Mouse (Mus musculus) gastrocnemius, postnatal 36 days (tissue): ENCODE measurements at regions not wholly inside any gene's neighbourhood (a gene's known extent, or its start where the extent isn't known, plus 50 kb on each side); places are given as distances from the start of the nearest gene placed in this dataset.

Experiments used
- DNase-seq, 2 experiments: peaks; one replicate each; pipeline ENCODE4 v3.0.0; 2022
- intact Hi-C: fragments of 180-260 bp; cut with DNase I; formaldehyde crosslinking; loops from one replicate; pipeline ENCODE4 v1.15.1; 2025

DNA sequence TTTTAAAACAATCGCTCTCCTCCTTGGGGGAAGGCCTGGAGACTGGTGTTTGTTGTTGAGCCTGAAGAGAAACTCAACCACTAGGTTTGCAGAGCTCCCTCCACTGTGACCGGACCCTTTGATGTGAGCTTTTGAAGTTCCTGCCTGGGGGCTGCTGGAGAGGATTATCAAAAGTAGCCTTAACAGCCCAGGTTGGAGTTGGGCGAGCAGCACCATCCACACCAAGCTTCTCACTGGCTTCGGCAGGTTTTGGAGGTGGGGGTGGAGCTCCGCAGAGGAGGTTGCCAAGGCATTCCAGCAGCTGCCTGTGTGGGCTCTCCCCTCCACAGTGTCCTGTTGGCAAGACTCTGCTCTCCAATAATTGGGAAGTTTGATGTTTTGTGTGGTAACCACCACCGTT lies 364.5 kb downstream of the Etnk1 start:
- DNase-seq, result no peak
- intact Hi-C loops, result no loop called here

DNA sequence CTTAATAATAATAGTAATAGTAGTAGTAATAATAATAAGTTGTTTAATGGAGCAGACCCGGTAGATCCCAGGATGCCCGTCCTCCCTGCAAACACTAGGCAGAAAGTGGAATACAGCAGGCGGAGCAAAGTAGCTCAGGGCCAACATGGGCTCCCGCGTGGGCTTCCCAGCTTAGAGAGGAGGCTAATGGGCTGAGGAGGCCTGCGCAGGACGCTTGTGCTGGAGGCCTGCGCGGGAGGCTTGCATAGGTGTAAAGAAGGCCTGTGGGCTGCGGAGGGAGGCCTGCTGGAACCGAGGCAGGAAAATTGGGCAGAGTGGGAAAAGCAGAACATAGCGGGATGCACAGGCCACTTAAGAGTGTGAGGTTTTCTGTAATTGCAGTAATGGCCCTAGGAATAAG lies 365.4 kb downstream of the Etnk1 start:
- DNase-seq, result no peak
- intact Hi-C loops, result no loop called here

DNA sequence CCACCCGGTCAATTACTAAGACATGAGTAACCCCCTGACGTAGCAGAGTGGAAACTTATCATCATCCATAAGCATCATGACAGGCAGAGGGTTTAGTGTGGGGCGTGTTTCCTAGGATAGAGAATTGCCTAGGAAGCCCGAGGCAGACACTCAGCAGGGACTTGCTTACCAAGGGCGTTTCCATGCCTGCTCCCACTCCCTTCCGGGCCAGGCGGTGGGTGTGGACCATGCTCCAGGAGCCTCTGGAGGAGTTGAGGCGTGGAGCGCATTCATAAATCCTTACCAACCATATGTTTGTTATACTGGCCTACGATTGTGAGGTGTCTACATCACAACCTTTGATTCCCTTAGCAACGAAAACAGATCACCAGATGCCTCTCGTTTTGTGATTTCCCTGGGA lies 368.2 kb downstream of the Etnk1 start:
- intact Hi-C loops, result no loop called here
- DNase-seq, result no peak

DNA sequence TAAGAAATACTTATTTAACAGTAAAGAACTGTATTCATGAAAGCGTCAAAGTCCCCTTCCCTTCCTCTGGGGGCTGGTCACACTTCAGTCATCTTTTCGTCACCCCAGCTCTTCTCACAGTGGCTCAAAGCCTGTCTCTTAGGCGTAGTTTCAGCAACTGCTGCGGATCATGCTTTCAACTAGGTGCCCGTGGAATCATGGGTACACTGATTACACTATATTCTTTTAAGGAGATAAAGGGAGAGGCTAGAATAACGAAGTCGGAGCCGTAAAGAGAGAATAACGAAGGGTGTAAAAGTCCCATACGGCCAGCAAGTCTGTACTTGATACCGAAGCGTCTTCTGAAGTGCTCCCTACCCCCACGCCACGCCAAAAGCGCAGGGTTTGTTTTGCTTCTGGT lies 368.7 kb downstream of the Etnk1 start:
- DNase-seq, result no peak
- intact Hi-C loops, result no loop called here

DNA sequence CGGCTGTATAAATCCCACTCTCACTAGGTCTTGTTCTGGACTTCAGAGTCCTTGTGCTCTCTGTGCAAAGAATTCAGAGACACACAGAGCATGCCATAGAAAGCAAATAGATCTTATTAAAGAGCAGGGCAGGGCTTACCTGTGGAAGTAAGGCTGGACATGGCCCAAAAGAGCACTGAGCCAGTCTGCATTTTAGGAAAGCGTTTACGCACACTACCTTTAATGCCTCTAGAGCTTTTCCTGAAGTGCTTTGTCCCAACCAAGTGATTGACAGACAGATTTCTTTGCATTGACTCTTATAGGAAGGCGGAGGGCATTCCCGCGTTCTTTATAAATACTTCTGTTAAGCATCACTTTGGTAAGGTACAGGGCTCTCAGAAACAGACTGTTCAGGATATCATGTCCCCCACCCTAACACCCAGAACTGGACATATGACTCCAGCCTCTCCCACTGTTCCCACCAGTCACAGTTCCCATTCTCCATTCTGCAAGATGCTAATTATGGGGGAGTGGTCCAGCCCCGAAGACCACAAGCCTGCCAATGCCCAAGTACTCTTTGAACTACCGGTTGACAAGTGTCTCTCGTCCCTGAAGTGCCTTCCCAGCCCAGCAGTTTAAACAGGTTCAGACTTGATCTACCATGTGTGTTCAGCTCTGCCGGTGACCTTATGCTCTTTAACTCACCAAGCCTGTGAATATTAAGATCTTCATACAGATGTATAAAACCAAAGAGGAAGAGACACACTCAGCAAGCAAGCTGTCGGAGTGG lies 369.7 kb downstream of the Etnk1 start:
- intact Hi-C loops, result no loop called here
- DNase-seq, result no peak

DNA sequence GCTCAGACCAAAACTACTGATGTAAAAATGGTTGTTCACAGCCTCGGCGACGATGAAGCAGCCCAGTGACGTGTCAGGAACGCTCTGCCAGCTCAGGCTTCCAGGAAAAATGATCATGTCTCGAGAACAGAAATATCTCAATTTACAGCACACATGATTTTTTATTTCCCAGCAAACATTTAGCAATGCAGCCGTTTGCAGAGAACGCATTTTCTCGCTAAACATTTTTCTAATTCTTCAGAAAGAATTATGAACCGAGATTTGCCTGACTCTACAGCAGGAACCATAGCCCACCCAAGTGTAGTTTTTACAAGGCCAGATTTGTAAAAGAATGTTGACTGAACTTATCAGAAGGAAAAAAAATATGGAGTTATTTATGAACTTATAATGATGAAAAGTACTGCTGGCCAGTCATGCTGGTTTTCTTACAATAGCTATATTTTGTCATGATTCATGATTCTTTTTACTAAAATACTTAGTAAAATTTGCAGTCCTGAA lies 380.4 kb downstream of the Etnk1 start:
- DNase-seq, result no peak
- intact Hi-C loops, result no loop called here

DNA sequence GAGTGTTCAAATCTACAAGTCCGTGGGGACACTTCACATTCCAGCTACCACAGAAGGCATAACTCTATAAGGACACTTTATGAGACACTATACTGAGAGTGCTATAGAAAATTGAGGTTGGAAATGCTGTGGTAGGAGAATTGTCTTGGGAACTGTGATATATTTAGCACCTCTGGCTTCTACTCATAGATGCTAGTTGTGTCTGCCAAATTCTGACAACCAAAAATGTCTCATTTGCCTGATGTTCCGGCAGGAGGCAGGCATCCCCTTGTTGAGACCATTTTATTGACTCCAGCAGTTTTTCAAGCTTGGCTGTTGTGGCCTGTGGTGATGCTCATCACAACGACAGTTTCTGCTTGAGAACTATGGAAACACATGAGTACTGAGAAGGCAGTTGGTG lies 387.9 kb downstream of the Etnk1 start:
- DNase-seq, result no peak
- intact Hi-C loops, result no loop called here

DNA sequence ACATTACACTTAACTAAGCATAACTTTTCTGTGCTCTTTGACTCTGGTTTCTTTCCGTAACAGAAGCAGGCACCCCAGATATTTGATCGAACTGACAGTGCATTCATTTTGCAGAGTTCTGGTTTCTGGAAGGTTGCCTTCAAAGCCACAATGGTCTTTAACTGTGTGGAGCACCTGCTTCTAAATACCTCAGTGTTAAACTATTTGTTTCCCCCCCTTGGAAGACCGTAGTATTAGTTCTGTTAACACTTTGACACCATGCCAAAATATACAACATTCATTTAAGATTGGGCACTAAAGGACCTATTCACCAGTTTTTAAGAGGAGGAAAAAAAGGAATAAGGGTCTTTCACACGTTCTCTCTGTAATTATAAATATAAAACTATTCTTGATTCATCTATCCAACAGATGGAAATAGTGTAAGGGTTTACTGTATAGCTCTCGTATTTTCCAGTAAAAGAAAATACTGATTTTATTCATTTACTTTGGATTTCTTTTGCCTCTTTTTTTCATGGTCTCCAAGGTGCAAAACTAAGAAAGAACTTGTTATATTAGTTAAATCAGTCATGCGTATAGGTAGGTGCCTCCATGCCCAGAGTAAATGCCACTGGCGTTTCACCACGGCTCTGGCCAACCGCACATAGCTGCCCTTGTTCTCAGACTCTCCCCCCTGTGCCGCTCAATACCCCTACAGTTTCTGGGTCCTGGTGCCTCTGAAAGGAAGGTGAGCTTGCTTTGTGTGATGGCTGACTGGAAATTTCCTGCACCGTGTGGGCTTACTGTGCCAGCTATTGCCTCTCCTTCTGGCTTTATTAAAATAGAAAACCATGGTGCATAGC lies 391.2 kb downstream of the Etnk1 start:
- no peak for DNase-seq
- intact Hi-C loops, result no loop called here

DNA sequence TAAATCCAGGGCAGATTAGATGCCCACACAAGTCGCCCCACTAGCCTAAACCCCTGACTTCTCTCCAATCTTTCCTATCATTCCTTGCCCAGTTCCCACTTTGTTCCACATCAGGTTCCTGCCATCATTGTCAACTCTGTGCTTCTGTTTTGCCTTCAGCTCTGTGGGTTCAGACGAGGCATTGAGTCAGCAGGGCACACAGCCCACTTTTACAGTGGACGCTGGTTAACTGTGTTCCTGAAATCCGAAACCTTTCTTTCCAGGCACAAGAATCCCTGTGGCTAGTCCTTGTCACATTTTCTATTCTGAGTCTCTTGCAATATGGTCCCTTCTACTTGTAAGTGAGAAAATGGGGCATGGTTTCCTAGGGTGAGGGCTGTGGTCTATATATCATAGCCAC lies 392.3 kb downstream of the Etnk1 start:
- DNase-seq, result no peak
- intact Hi-C loops, result no loop called here

DNA sequence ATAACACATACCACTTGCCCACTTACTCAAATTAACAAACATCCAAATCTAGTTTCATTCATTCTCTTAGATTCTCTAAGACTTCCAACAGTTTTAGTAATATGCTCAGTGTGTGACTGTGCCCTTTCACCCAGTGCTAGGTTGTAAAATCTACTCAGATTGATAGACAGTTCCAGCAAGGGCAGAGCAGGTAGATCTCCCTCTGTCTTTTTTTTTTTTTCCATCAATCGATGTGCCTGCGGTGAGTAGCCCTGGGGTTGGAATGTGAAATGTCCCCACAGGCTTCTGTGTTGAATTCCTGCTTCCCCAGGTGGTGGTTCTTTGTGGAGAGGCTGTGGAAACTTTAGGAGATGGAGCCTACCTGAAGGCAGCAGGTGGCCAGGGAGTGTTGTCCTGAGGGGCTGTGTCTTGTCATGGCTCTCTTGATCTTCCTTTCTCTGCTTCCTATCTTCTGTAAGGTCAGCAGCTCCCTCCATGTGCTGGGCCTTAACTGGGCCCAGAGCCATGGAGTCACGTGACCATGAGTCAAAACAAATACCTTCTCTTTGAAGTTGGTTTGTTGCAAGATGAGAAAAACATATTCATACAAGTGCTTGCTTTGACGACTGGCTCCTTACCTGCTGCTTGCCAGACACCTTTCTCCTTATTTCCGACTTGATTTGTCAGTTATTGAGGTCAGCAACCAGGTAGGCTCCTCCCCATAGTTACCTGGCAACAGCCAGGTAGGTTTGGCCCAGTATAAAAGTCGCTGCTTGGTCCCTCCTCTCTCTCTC lies 394.5 kb downstream of the Etnk1 start:
- intact Hi-C loops, result no loop called here
- no peak for DNase-seq

DNA sequence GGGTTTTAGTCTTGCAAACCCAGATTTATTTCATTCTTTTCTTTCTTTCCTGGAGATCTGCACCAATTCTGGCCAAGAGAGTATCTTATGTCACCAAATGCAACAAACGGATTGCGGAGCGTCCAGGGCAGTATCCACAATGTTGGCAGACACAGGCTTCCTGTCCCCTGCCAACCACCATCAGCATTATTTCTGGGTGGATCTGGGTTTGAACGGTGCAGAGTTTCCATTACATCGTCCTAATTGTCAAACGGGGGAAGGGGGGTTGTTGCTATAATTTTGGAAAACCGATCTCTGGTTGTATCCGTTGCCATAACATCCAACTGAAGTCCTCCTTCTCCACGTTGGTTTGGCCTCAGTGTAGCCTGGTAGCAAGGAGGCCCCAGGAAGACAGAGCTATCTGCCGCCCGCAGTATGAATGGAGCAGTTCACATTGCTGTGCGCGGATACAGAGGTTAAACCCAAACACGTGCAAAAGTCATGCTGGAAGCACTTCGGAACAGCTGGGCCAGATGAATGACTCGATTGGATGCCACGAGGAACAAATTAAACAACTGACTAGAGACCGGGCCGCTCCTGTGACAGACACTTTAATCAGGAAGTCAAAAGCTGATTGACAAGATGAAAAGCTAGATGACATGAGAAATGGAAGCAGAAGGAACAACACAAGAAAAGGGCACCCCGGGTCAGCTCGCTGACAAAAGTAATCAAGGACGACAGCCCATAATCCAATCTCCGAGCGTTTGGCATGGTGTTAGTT lies 404.5 kb downstream of the Etnk1 start:
- no peak for DNase-seq

DNA sequence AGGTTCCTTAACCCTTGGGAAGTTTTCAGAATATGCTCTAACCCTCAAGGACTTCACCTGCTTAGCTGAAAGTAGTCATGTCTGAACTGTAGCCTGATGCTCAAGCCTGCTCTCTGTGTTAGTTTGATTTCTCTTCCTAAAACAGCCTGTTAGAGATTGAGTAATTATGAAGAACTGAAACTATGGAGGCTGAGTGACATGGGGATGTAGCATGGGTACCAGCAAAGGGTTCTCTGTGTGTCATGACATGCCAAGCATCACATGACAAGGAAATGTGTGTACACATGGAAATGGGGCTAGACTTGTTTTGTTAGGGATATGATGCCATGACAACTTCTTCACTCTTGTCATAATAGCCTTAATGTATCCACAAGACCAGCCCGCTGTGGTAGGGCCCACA lies 412.2 kb downstream of the Etnk1 start:
- no peak for DNase-seq
- intact Hi-C loops, result no loop called here

More for the DNA sequence above, 404.5 kb downstream of the Etnk1 start:
- intact Hi-C loops, result no loop called here

DNA sequence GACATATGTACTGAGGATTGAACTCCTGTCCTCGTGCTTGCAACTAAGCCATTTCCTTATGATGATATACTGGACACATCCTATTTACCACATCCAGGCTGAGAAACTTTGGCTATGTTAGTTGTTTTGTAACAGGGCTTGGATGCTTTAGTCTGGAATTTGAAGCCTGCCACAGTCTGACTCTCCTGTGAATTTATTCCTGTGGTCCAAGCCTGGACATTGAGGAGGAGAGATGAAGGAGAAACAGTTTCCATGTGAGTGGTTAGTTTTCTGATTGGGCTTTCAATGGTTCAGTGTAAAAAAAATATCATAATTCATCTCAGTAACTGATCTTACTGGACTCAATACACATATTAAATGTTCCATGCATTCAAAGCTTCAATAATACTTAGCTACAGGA lies 422.6 kb downstream of the Etnk1 start:
- intact Hi-C loops, result no loop called here
- DNase-seq, result no peak

DNA sequence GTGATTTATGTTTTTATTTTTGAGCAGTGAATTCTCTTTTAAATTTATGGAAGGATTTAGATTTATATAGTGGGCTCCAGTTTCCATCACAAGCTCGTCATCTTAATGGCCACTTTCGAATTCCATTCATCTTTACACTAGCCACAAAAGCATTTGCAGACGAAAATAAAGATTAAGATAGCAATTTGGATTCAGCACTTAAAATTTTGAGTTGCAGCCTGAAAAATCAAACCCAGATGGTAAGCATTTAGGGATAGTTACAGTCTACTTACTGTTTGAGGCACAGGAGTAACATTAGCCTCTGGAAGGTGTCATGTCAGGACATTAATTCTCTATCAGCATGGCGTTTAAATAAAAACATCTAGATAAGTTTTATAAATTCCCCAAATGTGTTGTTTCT lies 423.2 kb downstream of the Etnk1 start:
- intact Hi-C loops, result no loop called here
- DNase-seq, result no peak

DNA sequence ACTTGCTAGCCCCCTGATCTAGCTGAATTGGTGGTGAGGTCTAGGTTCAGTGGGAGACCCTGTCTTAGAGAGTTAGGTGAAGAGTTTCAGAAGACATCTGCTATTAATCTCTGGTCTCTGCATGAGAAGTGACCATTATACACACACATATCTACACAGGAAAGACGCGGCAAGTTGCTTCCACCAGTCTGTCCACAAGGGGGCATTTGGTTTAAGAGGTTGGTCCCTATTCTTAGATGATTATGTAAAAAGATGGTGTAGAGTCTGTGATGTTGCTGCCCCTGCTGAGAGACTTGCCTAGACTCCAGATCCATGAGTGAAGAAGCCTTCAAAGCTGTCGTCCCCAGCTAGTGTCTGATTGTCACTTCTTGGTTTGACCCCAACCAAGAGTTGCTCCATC lies 425.5 kb downstream of the Etnk1 start:
- no peak for DNase-seq
- intact Hi-C loops, result no loop called here

DNA sequence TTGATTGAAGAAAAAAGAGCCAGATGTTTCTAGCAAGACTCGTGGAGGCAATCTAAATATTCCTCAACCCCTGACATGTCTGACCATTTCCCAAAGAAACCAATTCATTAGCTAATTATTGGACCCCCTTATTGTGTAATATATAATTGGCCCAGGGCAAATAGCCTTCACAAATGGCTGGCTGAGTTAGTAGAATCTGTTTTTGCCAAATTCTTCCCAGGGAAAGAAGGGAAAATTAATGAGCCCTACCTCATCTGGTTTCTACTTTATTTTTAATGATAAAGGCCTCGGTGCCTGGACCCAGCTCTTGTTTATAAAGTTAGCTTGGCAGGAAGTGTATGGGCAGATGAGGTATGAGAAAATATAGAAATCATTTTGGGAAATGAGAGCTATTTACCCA lies 428.5 kb downstream of the Etnk1 start:
- intact Hi-C loops, result no loop called here

DNA sequence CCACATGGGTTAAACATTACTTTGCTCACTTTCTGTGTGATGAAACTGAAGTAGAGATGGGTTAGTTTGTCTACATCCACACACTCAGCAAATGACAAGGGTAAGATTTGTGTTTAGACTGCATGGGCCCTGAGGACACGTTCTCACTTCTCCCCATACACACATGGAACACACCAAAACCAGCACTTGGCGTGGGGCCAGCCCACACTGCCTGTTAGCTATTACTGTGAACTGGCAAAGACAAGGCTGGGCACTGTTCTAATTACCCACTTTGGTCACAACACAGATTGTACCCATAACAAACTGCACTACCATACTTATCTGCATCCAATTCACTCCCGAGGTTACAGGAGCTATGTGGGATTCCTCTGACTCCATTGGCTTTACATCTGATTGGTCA lies 430.4 kb downstream of the Etnk1 start:
- DNase-seq, result no peak
- intact Hi-C loops, result no loop called here

More for the DNA sequence above, 428.5 kb downstream of the Etnk1 start:
- DNase-seq, result no peak

DNA sequence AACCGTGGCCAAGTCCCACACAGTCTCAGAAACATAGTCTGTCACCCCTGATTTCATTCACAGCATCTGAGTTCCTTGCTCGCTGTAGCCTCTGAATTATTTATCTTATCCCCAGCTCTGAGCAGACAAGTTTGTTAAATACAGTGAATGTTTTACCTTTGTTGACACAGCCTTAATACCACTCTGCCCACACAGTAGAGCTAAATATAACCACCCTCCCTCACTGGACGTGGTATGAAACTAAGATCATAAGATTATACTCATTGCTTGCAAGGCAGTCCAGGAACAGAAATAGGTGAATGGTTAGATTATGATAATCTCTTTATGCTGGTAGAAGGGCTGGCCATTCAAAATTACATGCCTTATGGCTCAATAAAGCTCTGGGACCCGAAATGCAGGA lies 431.9 kb downstream of the Etnk1 start:
- intact Hi-C loops, result no loop called here
- DNase-seq, result no peak

DNA sequence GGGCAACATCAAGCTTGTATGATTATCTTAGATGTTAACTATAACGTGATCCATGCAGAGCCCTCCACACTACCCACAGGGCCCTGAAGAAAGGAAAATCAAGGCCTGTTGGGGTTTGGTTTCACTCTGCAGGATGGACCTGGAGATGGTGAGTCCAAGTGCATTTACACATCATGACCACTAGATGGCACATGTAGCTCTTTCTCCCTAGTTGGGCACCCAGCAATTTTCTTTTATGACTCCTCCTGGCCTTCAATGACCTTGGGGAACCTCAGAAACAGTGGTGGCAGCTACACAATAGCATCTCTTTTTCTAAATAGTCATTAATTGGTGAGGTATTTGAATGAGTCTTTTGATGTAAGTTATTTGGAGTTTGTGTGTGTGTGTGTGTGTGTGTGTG lies 442.1 kb downstream of the Etnk1 start:
- no peak for DNase-seq
- intact Hi-C loops, result no loop called here

DNA sequence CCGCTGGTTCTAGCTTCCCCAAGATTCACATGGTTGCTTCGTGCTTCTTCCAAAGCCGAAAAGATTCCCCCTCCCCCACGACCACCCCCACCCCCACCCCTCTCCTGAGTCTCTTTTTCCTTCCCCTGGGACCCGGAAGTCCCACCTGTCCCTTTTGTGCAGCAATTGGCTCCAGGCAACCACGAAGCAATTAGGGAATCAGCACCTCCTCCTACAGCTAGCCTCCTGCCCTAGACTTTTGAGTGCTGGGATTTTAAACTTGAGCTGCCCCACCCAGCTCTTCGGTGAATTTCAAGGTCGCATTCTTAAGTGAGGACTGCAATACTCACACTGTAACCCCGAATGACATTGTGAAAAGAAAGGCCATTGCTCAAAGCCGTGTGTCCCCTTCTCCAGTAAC lies 445.9 kb downstream of the Etnk1 start:
- intact Hi-C loops, result no loop called here
- DNase-seq, result no peak
